Mouse (Mus musculus) C2C12 (cell line): ENCODE data around the gene Mpg.

Source experiments
- CEBPB ChIP-seq: IDR thresholded peaks from one replicate; pipeline ENCODE4 v1.6.1; 2011; ENCODE audit warnings: low read depth, mild to moderate bottlenecking, control low read depth, moderate library complexity
- CTCF ChIP-seq: IDR thresholded peaks from one replicate; pipeline ENCODE4 v1.5.1; 2011; ENCODE audit not compliant: control insufficient read depth, insufficient read depth, insufficient read length
- MAX ChIP-seq: IDR thresholded peaks from one replicate; pipeline ENCODE4 v1.6.1; 2011; ENCODE audit warnings: mild to moderate bottlenecking, control low read depth
- MYOD1 ChIP-seq: IDR thresholded peaks from one replicate; pipeline ENCODE4 v1.6.1; 2011; ENCODE audit warnings: low read depth; ENCODE audit not compliant: control insufficient read depth, insufficient read length
- USF1 ChIP-seq: IDR thresholded peaks from one replicate; pipeline ENCODE4 v1.6.1; 2011; ENCODE audit warnings: low read depth, mild to moderate bottlenecking, control low read depth, moderate library complexity

DNA sequence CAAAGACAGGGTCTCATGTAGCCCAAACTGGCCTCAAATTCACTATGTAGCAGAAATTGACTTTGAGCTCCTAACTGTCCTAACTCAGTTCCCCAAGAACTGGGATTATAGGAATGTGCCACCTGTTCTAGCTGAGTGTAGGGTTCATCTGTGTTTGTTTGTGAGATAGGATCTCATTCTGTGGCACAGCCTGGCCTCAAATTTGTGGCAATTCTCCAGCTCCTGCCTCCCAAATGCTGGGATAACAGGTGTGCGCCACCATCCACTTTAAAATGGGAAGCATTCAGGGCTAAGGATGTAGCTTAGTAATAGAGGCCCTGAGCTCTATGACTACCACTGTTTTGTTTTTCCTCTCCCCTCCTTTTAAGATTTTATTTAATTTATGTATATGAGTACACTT is 26.8 kb downstream of the Mpg start:
- TF ChIP-seq CTCF (no peak), CEBPB (no peak), MYOD1 (peak; percentile 78), USF1 (no peak), MAX (no peak)
